Mouse (Mus musculus): ENCODE results near the gene Col9a3. TPM values are rescaled to one million over a fixed set of nuclear protein-coding genes. Genes with fewer than 3 reads are reported as not detected.

Col9a3 gene
- polyA plus RNA-seq, 1 experiment from 2014 or later: 7.2 TPM

Other genes with a start within 250 kb of the Col9a3 start
- 1.5 and 2.3 TPM in 2 replicates for gene Slco4a1, start 141.5 kb upstream of the Col9a3 start, polyA plus RNA-seq (2014; fragmentation: Nextera tagmentation; extraction: Ambion mirVana)
- 6.2 and 6.3 TPM in 2 replicates for gene Ntsr1, start 97.8 kb upstream of the Col9a3 start, polyA plus RNA-seq (2014; fragmentation: Nextera tagmentation; extraction: Ambion mirVana)
- gene Mrgbp, start 16.5 kb upstream of the Col9a3 start, polyA plus RNA-seq (2014; fragmentation: Nextera tagmentation; extraction: Ambion mirVana): 26.2 and 27.3 TPM in 2 replicates
- 62.7 and 64.6 TPM in 2 replicates for gene Ogfr, start 8.5 kb upstream of the Col9a3 start, polyA plus RNA-seq (2014; fragmentation: Nextera tagmentation; extraction: Ambion mirVana)
- gene Tcfl5, start 44.9 kb downstream of the Col9a3 start, polyA plus RNA-seq (2014; fragmentation: Nextera tagmentation; extraction: Ambion mirVana): 0.09 and 0.19 TPM in 2 replicates
- gene Dido1, start 112.2 kb downstream of the Col9a3 start, polyA plus RNA-seq (2014; fragmentation: Nextera tagmentation; extraction: Ambion mirVana): 31.0 and 31.6 TPM in 2 replicates
- gene Gid8, start 112.3 kb downstream of the Col9a3 start, polyA plus RNA-seq (2014; fragmentation: Nextera tagmentation; extraction: Ambion mirVana): 51.7 and 52.0 TPM in 2 replicates
- gene Slc17a9, start 127.5 kb downstream of the Col9a3 start, polyA plus RNA-seq (2014; fragmentation: Nextera tagmentation; extraction: Ambion mirVana): 1.9 and 2.1 TPM in 2 replicates
- not detected in 2 replicates for gene Bhlhe23, start 179.1 kb downstream of the Col9a3 start, polyA plus RNA-seq (2014; fragmentation: Nextera tagmentation; extraction: Ambion mirVana)